Mouse (Mus musculus) forebrain, embryonic 16.5 days (tissue): ENCODE measurements around the gene Rab20. TPM values are rescaled to one million over a fixed set of nuclear protein-coding genes. Genes with fewer than 3 reads are reported as not detected.

Experiments
- ATAC-seq: fragments of 200-750 bp; cut with Nextera tagmentation; 2 replicates; pipeline ENCODE4 v1.8.0; 2017; ENCODE audit warnings: mild to moderate bottlenecking, moderate library complexity
- H3K27ac ChIP-seq: fragments of 300-500 bp; sonication (generic); 2 replicates; pipeline ENCODE4 v1.5.1; 2014; ENCODE audit warnings: low read length, control low read depth
- H3K27me3 ChIP-seq: fragments of 300-500 bp; sonication (generic); replicated peaks from 2 replicates; pipeline ENCODE4 v1.6.1; 2014; ENCODE audit warnings: low read length; ENCODE audit not compliant: control insufficient read depth, insufficient read depth
- H3K36me3 ChIP-seq: fragments of 300-500 bp; sonication (generic); 2 replicates; pipeline ENCODE4 v1.6.1; 2014; ENCODE audit not compliant: control insufficient read depth, insufficient read depth
- H3K4me1 ChIP-seq: fragments of 300-500 bp; sonication (generic); replicated peaks from 2 replicates; pipeline ENCODE4 v1.6.1; 2014; ENCODE audit warnings: low read length; ENCODE audit not compliant: control insufficient read depth, insufficient read depth
- H3K4me2 ChIP-seq: fragments of 300-500 bp; sonication (generic); 2 replicates; pipeline ENCODE4 v1.6.1; 2014; ENCODE audit warnings: mild to moderate bottlenecking, low read length, control low read depth
- H3K4me3 ChIP-seq: fragments of 300-500 bp; sonication (generic); replicated peaks from 2 replicates; pipeline ENCODE4 v1.5.1; 2014; ENCODE audit warnings: mild to moderate bottlenecking, low read length, control low read depth
- H3K9ac ChIP-seq: fragments of 300-500 bp; sonication (generic); replicated peaks from 2 replicates; pipeline ENCODE4 v1.6.1; 2014; ENCODE audit warnings: low read depth, low read length, control low read depth
- H3K9me3 ChIP-seq: fragments of 300-500 bp; sonication (generic); 2 replicates; pipeline ENCODE4 v1.6.1; 2016; ENCODE audit warnings: low read length; ENCODE audit not compliant: control insufficient read depth
- WGBS: fragments of 180-500 bp; shearing (Covaris S2); extraction: QIAGEN DNeasy Blood & Tissue Kit; methylation state at CpG from one replicate; pipeline ENCODE4 v1.1.7; 2014; 5-methylcytosine and 5-hydroxymethylcytosine counted together
- polyA plus RNA-seq: library from polyadenylated mRNA; unstranded; fragments of >200 nt; fragmentation: Nextera tagmentation; extraction: Ambion mirVana; gene quantifications from 2 replicates; pipeline ENCODE4 v1.2.1, GENCODE M21; 2015

Rab20 gene
- polyA plus RNA-seq, 1 experiment from 2014 or later = 0.77 TPM

- Histone ChIP-seq H3K9ac (no peak overlapping the region), H3K27ac (no peak overlapping the region), H3K27me3 (0 out of 2 replicates have a peak, but pooled peaks cover 3% of the 10 kb centered on the region), H3K4me1 (no peaks in the 10 kb centered on the region), H3K36me3 (no peaks in the 10 kb centered on the region), H3K9me3 (no peaks in the 10 kb centered on the region), H3K4me2 (no peak overlapping the region), H3K4me3 (no peak overlapping the region)
- 66% methylated on average over 4 of the region's 4 CpGs for WGBS
- no peak for ATAC-seq
Observed at GRCm38 (mm10) chr8:11487229-11487628, 8.7 kb upstream of the Rab20 start.

GRCm38 (mm10) chr8:11486142-11486541 is 7.6 kb upstream of the Rab20 start:
- 18% methylated on average over 7 of the region's 7 CpGs for WGBS
- Histone ChIP-seq H3K4me3 (no peak overlapping the region), H3K27me3 (peaks cover 5% of the 10 kb centered on the region; the same call in 1 of the 2 replicates), H3K27ac (no peak overlapping the region), H3K4me1 (no peaks in the 10 kb centered on the region), H3K9me3 (no peaks in the 10 kb centered on the region), H3K36me3 (no peaks in the 10 kb centered on the region), H3K4me2 (no peak overlapping the region), H3K9ac (no peak overlapping the region)
- 0 out of 2 replicates have a peak, but pooled peaks have one; percentile 26 for ATAC-seq

GRCm38 (mm10) chr8:11482537-11482936 is 4.0 kb upstream of the Rab20 start:
- Histone ChIP-seq H3K4me1 (peaks cover 10% of the 10 kb centered on the region), H3K9ac (no peak overlapping the region), H3K36me3 (no peaks in the 10 kb centered on the region), H3K4me3 (no peak overlapping the region), H3K9me3 (no peaks in the 10 kb centered on the region), H3K27ac (no peak overlapping the region), H3K4me2 (no peak overlapping the region), H3K27me3 (peaks cover 34% of the 10 kb centered on the region)
- 82% methylated on average over 3 of the region's 3 CpGs for WGBS
- ATAC-seq = no peak

GRCm38 (mm10) chr8:11481876-11482275 is 3.4 kb upstream of the Rab20 start:
- peaks cover 12% of the 10 kb centered on the region for H3K4me1 ChIP-seq
- ATAC-seq = no peak
- WGBS = 68% methylated on average over 3 of the region's 3 CpGs
- H3K27me3 ChIP-seq = peaks cover 40% of the 10 kb centered on the region
- H3K4me2 ChIP-seq = no peak overlapping the region
- no peaks in the 10 kb centered on the region for H3K36me3 ChIP-seq
- H3K9me3 ChIP-seq = no peaks in the 10 kb centered on the region
- no peak overlapping the region for H3K4me3 ChIP-seq
- no peak overlapping the region for H3K9ac ChIP-seq
- no peak overlapping the region for H3K27ac ChIP-seq

- 10% methylated on average over 14 of the region's 14 CpGs for WGBS
- Histone ChIP-seq H3K4me1 (peaks cover 18% of the 10 kb centered on the region), H3K36me3 (no peaks in the 10 kb centered on the region), H3K27ac (no peak overlapping the region), H3K27me3 (peaks cover 55% of the 10 kb centered on the region), H3K9ac (no peak overlapping the region), H3K4me3 (no peak overlapping the region), H3K4me2 (no peak overlapping the region), H3K9me3 (no peaks in the 10 kb centered on the region)
- ATAC-seq = no peak
Observed at GRCm38 (mm10) chr8:11479591-11479990, 1.1 kb upstream of the Rab20 start.

- H3K4me3 ChIP-seq = peak overlapping the region; percentile 43
- H3K27ac ChIP-seq = no peak overlapping the region
- WGBS = 2% methylated on average over 23 of the region's 23 CpGs
- H3K4me1 ChIP-seq = peaks cover 18% of the 10 kb centered on the region
- peak overlapping the region; percentile 98 for H3K4me2 ChIP-seq
- H3K9me3 ChIP-seq = no peaks in the 10 kb centered on the region
- H3K9ac ChIP-seq = no peak overlapping the region; the same call in 1 of the 2 replicates
- no peaks in the 10 kb centered on the region for H3K36me3 ChIP-seq
- ATAC-seq = peak; percentile 47
- H3K27me3 ChIP-seq = peaks cover 59% of the 10 kb centered on the region
Observed at GRCm38 (mm10) chr8:11478807-11479527, 457 bp upstream of the Rab20 start.

GRCm38 (mm10) chr8:11477178-11477553 is 1.3 kb downstream of the Rab20 start:
- no peak overlapping the region for H3K27ac ChIP-seq
- no peak for ATAC-seq
- WGBS = 4% methylated on average over 9 of the region's 9 CpGs
- no peaks in the 10 kb centered on the region for H3K9me3 ChIP-seq
- peaks cover 64% of the 10 kb centered on the region for H3K27me3 ChIP-seq
- H3K4me3 ChIP-seq = peak overlapping the region; percentile 14; the same call in 1 of the 2 replicates
- H3K4me2 ChIP-seq = peak overlapping the region; percentile 31
- H3K36me3 ChIP-seq = no peaks in the 10 kb centered on the region
- H3K4me1 ChIP-seq = peaks cover 18% of the 10 kb centered on the region
- no peak overlapping the region for H3K9ac ChIP-seq

- H3K27ac ChIP-seq = no peak overlapping the region
- no peak overlapping the region for H3K9ac ChIP-seq
- ATAC-seq = no peak
- peak overlapping the region; percentile 31 for H3K4me2 ChIP-seq
- peak overlapping the region; percentile 14; the same call in 1 of the 2 replicates for H3K4me3 ChIP-seq
- H3K4me1 ChIP-seq = peaks cover 18% of the 10 kb centered on the region
- peaks cover 62% of the 10 kb centered on the region for H3K27me3 ChIP-seq
- 9% methylated on average over 24 of the region's 24 CpGs for WGBS
- no peaks in the 10 kb centered on the region for H3K9me3 ChIP-seq
- H3K36me3 ChIP-seq = no peaks in the 10 kb centered on the region
Observed at GRCm38 (mm10) chr8:11476338-11477177, 2.0 kb downstream of the Rab20 start.

- Histone ChIP-seq H3K4me2 (no peak overlapping the region), H3K27me3 (peaks cover 60% of the 10 kb centered on the region), H3K27ac (no peak overlapping the region), H3K9me3 (no peaks in the 10 kb centered on the region), H3K4me3 (no peak overlapping the region), H3K36me3 (no peaks in the 10 kb centered on the region), H3K9ac (no peak overlapping the region), H3K4me1 (peaks cover 18% of the 10 kb centered on the region)
- no peak for ATAC-seq
- WGBS = 19% methylated on average over 2 of the region's 2 CpGs
Observed at GRCm38 (mm10) chr8:11475876-11476275, 2.6 kb downstream of the Rab20 start.
